Mouse (Mus musculus): ENCODE measurements around the gene D17Wsu92e.
A peak's percentile ranks its signal among the peaks of the same experiment; 100 is the strongest.

GRCm38 (mm10) chr17:27709650-27710049 lies 110.8 kb downstream of the D17Wsu92e start:
- TF ChIP-seq EP300 (IDR thresholded peaks at IDR 0.05; ENCODE audit: low read length): peak; percentile 73
- TF ChIP-seq JUND (conservative IDR thresholded peaks at IDR 0.05; ENCODE audit: low read depth, low read length): no peak
- no peak for TF ChIP-seq POLR2AphosphoS2 (IDR thresholded peaks at IDR 0.05; ENCODE audit: low read depth, low read length)
- no peak for TF ChIP-seq NRF1 (IDR thresholded peaks at IDR 0.05; ENCODE audit: low read depth, low read length)
- TF ChIP-seq KAT2A (IDR thresholded peaks at IDR 0.05; ENCODE audit: insufficient replicate concordance, low read length): no peak
- TF ChIP-seq CTCF (conservative IDR thresholded peaks at IDR 0.05 in 1 of 2, IDR thresholded peaks at IDR 0.05 in 1 of 2; ENCODE audit: low read depth in 2 of 2, low read length in 2 of 2): no peak
- no peak for TF ChIP-seq MAZ (IDR thresholded peaks at IDR 0.05; ENCODE audit: low read depth, low read length)
- TF ChIP-seq POLR2A (IDR thresholded peaks at IDR 0.05; ENCODE audit: low read depth, low read length): no peak

All from CH12.LX (cell line).